Mouse (Mus musculus): ENCODE data around the gene Nup85.

DNA sequence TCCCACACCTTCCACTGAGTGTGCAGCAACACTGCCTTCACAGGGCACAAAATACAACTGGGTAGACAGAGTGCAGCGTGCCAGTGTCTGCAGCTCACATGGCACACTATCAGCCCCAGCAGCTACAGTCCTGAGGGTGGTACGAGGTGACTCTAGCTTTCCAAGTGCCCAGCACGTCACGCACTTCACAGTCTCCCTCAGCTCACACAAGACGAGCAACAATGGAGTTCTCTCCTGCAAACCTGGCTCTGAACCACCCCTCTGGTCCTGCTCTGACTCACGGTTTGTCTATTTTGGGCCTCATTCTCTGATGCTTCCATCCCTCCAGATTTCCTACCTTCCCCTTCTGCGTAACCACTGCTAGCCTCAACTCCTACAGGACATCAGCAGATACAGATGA lies 35.5 kb downstream of the Nup85 start:
- TF ChIP-seq POLR2A (IDR thresholded peaks at IDR 0.05; ENCODE audit: insufficient read depth, low read depth, low read length) (no peak), CTCF (IDR thresholded peaks at IDR 0.05) (no peak), EP300 (IDR thresholded peaks at IDR 0.05; ENCODE audit: insufficient read depth, low read depth, low read length) (0 out of 2 replicates have a peak, but pooled peaks have one; percentile 20)

Data from heart, adult 2 months (tissue).